Mouse (Mus musculus) testis, postnatal 14 days (tissue): ENCODE data around the gene Fem1a.
A peak's percentile ranks its signal among the peaks of the same experiment; 100 is the strongest.

Experiments
- DNase-seq: peaks from one replicate; pipeline ENCODE4 v3.0.0; 2021; ENCODE audit warnings: low spot score

The Fem1a gene

GRCm38 (mm10) chr17:56279481-56280155 is 23.0 kb downstream of the Fem1a start:
- no peak for DNase-seq

DNA sequence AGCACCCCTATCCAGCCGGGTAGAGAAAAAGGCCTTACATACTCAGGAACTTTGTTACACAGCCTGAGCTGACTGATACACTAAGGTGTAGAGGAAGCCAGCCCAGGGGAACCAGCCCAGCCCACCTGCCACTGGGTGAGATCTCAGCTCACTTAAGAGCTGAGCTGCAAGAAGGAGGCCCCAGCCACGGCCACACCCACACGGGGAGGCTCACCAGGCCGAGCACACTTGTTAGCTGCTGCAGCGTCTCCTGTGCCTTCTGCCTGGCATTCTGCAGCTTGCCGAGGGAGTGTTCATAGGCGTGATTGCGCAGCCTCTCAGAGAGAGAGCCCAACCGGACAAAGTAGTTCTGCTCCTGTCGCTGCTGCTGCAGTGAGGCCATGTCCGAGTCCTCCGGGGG is 24.6 kb downstream of the Fem1a start:
- no peak for DNase-seq

- no peak for DNase-seq
Measured at GRCm38 (mm10) chr17:56282802-56283201, 26.2 kb downstream of the Fem1a start.

GRCm38 (mm10) chr17:56283316-56283715 is 26.7 kb downstream of the Fem1a start:
- DNase-seq = no peak

- no peak for DNase-seq
Measured at GRCm38 (mm10) chr17:56285995-56286394, 29.4 kb downstream of the Fem1a start.

- no peak for DNase-seq
Measured at GRCm38 (mm10) chr17:56287830-56288229, 31.2 kb downstream of the Fem1a start.

- no peak for DNase-seq
Measured at GRCm38 (mm10) chr17:56288866-56289265, 32.3 kb downstream of the Fem1a start.

GRCm38 (mm10) chr17:56289371-56290331 is 33.0 kb downstream of the Fem1a start:
- DNase-seq = peak; percentile 62

DNA sequence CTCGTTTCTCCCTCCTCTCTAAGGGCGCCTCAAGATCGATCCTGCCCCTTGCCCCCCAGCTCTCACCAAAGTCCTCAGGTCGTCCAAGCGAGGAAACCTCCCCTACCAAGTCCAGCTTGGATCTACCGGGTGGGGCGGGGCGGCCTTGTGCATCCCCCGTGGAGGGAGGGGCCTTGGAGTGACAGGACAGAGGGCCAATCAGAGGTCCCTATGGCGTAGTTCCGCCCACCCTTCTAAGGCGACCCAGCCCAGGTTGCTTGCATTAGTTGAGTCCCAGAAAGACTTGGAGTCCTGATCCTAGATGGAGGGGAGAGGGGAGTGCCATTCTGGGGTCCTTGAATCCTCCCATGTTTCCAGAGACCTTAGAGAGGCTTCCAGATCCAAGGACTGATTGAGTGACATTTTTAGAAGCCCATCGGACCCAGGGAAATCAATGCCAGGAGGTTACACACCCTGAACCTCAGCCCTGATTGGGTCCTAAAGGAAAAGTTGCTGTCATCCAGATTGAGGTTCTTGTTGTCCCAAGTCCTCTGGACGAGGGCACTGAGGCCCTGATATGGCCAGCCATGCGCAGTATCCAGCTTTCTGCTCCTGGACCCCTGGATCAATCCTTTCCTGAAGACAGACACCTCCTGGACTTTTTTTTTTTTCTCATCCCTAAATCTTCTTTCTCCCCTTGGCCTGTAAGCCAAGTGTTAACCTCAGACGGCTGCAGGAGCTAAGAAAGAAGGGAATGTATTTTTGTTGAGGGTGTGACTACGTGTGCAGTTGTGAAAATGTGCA is 34.0 kb downstream of the Fem1a start:
- peak; percentile 93 for DNase-seq

GRCm38 (mm10) chr17:56291171-56291511 is 34.5 kb downstream of the Fem1a start:
- peak; percentile 91 for DNase-seq

GRCm38 (mm10) chr17:56291826-56292475 is 35.3 kb downstream of the Fem1a start:
- DNase-seq = no peak

GRCm38 (mm10) chr17:56292531-56293222 is 36.1 kb downstream of the Fem1a start, which contains the start of gene Plin3:
Gene Plin3, minus strand, starts transcription at chr17:56292873.
- peak; percentile 59 for DNase-seq

GRCm38 (mm10) chr17:56293291-56293690 is 36.7 kb downstream of the Fem1a start:
- no peak for DNase-seq

- DNase-seq = no peak
Measured at GRCm38 (mm10) chr17:56294241-56294640, 37.6 kb downstream of the Fem1a start.

DNA sequence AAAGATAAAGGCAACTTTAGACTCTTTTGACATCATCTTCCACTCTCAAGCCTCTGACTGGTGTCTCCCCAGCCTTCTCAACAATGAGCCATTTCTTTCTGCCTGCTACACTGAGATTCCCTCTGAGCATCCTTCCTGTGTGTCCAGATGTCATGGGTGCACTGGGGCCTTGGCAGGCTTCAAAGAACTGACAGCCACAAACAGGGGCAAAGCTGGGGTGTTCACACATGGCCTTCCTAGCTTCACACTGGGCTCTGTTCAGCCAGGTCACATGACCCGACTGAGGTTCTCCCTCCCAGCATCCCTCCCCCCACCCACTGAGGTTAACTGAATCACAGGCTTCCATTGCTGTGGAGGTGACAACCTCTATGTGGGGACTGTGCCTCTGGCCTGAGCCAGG is 39.6 kb downstream of the Fem1a start:
- no peak for DNase-seq

- no peak for DNase-seq
Measured at GRCm38 (mm10) chr17:56298238-56298637, 41.6 kb downstream of the Fem1a start.

- DNase-seq = no peak
Measured at GRCm38 (mm10) chr17:56300186-56300585, 43.6 kb downstream of the Fem1a start, which contains the start of gene Arrdc5. Gene Arrdc5, minus strand, starts transcription at chr17:56300286.

DNA sequence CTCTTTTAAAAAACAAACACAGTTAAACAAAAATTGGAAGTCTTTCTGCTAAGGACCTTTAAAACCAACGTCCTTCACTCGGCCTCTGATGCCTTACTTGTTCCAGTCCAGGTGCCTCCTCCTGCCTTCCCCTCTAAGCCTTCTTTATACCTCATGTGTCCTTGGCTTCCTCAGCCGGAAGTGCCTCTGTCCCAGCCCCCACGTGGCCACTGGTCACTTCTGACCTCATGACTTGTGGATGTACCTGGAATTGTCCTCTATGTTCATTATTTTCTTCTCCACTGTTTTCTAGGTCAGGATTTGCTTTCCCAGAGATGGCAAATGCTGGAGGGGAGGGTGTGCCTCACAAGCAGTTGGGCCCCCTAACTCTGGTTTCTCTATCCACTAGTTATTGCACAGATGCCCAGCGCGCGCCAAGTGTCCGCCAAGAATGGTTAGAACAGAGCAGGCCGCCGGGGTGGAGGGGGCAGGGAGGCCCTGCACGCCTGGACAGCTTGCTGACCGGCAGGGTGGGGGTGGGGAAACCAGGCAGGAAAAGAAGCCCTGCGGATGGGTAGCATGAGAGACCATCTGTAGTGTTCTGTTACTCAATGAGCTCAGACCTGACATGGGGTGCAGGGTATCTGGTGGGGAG is 45.9 kb downstream of the Fem1a start:
- no peak for DNase-seq

- peak; percentile 86 for DNase-seq
Measured at GRCm38 (mm10) chr17:56303160-56303846, 46.7 kb downstream of the Fem1a start, which contains the start of gene Uhrf1. Gene Uhrf1, plus strand, starts transcription at chr17:56303321.
